Mouse (Mus musculus) kidney, adult 2 months (tissue): ENCODE data around the gene Lyzl6. TPM values are rescaled to one million over a fixed set of nuclear protein-coding genes. Genes with fewer than 3 reads are reported as not detected.
"Not testable (repeated sequence)": the region's sequence is repeated elsewhere in the genome, so short reads cannot be mapped to it uniquely, and the experiment has no call there.

Experiments used
- DNase-seq: peaks from one replicate; pipeline ENCODE4 v3.0.0; 2021
- H3K27ac ChIP-seq: fragments of 200-500 bp; 2 replicates; pipeline ENCODE4 v1.5.1; 2012; ENCODE audit warnings: low read depth, low read length, control low read depth, inconsistent platforms; ENCODE audit not compliant: insufficient read depth
- H3K27me3 ChIP-seq: fragments of 200-500 bp; replicated peaks from 2 replicates; pipeline ENCODE4 v1.6.1; 2012; ENCODE audit warnings: mild to moderate bottlenecking, moderate library complexity, low read length, inconsistent platforms; ENCODE audit not compliant: control insufficient read depth, insufficient read depth
- H3K36me3 ChIP-seq: fragments of 200-500 bp; 2 replicates; pipeline ENCODE4 v1.6.1; 2012; ENCODE audit warnings: mild to moderate bottlenecking, moderate library complexity, low read length, inconsistent platforms; ENCODE audit not compliant: control insufficient read depth, insufficient read depth
- H3K4me1 ChIP-seq: fragments of 200-500 bp; 2 replicates; pipeline ENCODE4 v1.6.1; 2011; ENCODE audit warnings: low read length; ENCODE audit not compliant: control insufficient read depth, insufficient read depth
- H3K4me3 ChIP-seq: fragments of 200-500 bp; 2 replicates; pipeline ENCODE4 v1.5.1; 2011; ENCODE audit warnings: mild to moderate bottlenecking, low read depth, low read length, control low read depth; ENCODE audit not compliant: insufficient read depth
- CTCF ChIP-seq: fragments of 200-500 bp; conservative IDR thresholded peaks from 2 replicates; pipeline ENCODE4 v1.5.1; 2011; ENCODE audit warnings: low read depth, mild to moderate bottlenecking, control low read depth, low read length, moderate library complexity, mixed read lengths; ENCODE audit not compliant: insufficient read depth, insufficient read length
- POLR2A ChIP-seq: fragments of 200-500 bp; IDR thresholded peaks from one replicate; pipeline ENCODE4 v1.6.1; 2011; ENCODE audit warnings: low read depth, low read length, control low read depth
- WGBS: fragments of 180-500 bp; shearing (Covaris S2); methylation state at CpG from one replicate; pipeline ENCODE4 v1.1.7; 2018; 5-methylcytosine and 5-hydroxymethylcytosine counted together
- polyA plus RNA-seq: library from polyadenylated mRNA; depleted of rRNA; stranded (reverse); fragments of >200 nt; gene quantifications from 2 replicates; pipeline ENCODE4 v1.2.3, GENCODE M21; 2012; rRNA removed

Lyzl6 gene
- 0.14 TPM in 1 of 2 replicates, not detected in the other for polyA plus RNA-seq

DNA sequence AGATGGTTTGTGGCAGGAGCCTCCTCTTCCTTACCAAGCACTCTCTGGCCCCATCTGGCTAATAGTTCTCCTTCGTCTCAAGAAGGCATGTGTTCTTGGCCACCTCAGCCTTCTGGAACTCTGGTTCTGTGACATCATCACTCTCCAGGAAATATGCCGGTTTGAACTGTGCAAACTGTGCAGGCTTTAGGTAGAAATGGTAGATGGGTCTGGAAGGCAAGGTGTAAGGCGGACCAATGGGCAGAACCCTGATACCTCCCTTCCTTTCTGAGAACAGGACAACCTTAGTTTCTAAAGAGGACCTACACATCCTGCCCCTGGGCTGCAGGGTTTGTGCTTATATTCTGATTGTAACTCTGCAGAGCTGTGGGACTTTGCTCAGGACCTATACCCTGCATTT is at the start of gene Lyzl6:
Lyzl6 (minus strand) TSS at position 101 of the 400 bp plus-strand sequence.
- Histone ChIP-seq H3K4me1 (no peaks in the 10 kb centered on the region), H3K27me3 (no peaks in the 10 kb centered on the region), H3K36me3 (no peaks in the 10 kb centered on the region), H3K4me3 (no peak within 1 kb of the TSS), H3K27ac (no peak within 1 kb of the TSS)
- DNase-seq: no peak
- TF ChIP-seq CTCF (no peak), POLR2A (no peak)
- 71% methylated on average over 3 of the region's 3 CpGs for WGBS

DNA sequence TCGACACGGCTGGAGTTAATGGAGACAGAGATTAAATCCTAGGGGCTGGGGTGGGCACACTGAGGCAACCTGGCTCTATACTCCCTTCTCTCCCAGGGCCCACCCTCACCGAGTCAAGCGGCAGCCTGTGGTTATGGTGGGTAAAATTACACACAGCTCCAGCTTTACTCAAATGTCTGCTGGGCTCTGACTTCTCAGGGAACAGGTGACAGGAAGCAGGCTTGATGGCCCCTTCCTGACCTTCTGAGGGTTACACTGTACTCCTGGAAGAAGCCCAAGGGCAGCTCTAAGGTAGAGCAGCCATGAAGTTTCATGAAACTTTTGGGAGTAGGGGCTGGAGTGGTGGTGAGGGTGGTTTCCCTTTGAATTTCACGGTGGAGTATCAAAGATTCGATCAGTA is 48.0 kb upstream of the Lyzl6 start:
- Histone ChIP-seq H3K27ac (no peak overlapping the region), H3K4me1 (peaks cover 22% of the 10 kb centered on the region), H3K4me3 (no peak overlapping the region), H3K36me3 (no peaks in the 10 kb centered on the region; the same call in none of the 2 replicates), H3K27me3 (no peaks in the 10 kb centered on the region)
- 57% methylated on average over 6 of the region's 6 CpGs for WGBS
- TF ChIP-seq CTCF (no peak), POLR2A (no peak)
- no peak for DNase-seq

DNA sequence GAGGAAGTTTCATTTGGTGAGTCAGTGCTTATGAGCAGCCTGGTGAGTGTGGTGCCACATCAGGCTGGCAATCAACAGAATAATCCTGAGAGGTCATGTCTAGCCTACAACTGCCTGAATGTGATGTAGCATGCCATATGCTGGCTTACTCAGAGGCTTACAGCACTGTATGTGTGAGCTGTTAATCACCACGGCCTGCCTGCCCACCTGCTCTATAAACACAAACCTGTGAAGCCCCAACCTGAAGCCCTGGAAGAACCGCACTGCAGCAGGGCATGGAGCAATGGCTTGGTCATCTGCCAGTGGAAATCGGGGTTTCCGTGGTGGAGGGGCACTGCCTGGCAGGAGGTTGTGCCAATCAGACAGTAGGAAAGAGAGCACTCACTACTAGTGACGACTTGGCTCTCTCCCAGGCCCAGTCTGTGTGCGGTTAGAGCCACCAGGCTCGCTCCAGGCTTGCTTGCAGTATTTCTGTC is 46.6 kb upstream of the Lyzl6 start:
- WGBS: 79% methylated on average over 7 of the region's 7 CpGs
- TF ChIP-seq POLR2A (no peak), CTCF (no peak)
- no peak for DNase-seq
- no peak overlapping the region for H3K27ac ChIP-seq
- H3K36me3 ChIP-seq: no peaks in the 10 kb centered on the region; the same call in none of the 2 replicates
- H3K4me1 ChIP-seq: peaks cover 14% of the 10 kb centered on the region
- H3K27me3 ChIP-seq: no peaks in the 10 kb centered on the region
- no peak overlapping the region for H3K4me3 ChIP-seq

DNA sequence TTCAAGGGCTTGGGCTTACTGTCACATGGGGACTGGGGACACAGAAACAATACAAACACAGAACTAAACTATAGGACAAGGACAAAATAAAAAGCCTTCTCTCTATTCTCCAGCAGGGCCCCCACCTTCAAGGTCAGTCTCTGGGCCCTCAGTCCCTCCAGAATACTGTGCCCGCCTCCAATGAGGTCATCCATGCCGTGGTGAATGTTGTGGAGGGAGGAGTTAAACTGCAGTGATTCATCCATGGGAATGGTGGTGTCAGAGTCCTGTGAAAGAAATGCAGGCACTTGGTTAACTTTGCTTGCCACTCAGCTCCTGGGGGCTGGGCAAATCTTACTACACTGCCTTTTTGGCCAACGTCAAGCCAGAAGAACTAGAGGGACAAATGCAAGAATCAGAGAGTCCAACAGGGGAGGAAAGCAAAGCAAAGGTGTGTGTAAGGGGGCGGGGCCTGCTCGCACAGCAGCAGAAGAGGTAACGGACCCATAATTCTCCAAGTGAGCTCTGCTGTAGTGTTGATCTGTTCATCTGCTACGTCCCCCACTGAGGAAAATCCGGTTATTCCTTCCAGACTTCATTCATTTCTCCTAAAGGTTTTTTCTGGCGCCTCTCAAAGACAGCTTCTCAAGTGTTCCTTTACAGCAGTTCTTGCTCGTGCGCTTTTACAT is 45.1 kb upstream of the Lyzl6 start:
- WGBS: 77% methylated on average over 11 of the region's 11 CpGs
- peaks cover 3% of the 10 kb centered on the region; the same call in 1 of the 2 replicates for H3K4me1 ChIP-seq
- no peak for TF ChIP-seq POLR2A
- H3K27ac ChIP-seq: no peak overlapping the region
- H3K4me3 ChIP-seq: no peak overlapping the region
- no peaks in the 10 kb centered on the region for H3K27me3 ChIP-seq
- DNase-seq: no peak
- H3K36me3 ChIP-seq: no peaks in the 10 kb centered on the region; the same call in none of the 2 replicates

DNA sequence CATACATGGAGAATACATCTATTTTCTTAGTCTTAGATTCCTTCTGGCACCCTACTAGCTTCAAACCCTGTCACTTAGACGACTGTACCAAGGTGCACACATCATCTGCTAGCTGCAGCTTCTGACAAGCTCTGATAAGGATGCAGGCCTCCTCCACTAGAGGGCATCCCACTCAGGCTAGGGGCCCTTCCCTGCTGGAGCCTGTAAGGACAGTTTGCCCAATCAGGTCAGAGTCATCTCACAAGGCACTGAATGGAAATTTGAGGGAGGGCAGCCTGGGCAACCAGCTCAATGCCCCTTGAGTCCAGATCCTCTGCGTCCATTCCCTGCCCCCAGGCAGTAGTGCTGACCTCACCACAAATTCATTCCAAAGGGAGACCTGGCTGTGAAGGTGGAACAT is 38.4 kb upstream of the Lyzl6 start:
- H3K36me3 ChIP-seq, H3K4me3 ChIP-seq, H3K27me3 ChIP-seq, H3K27ac ChIP-seq, H3K4me1 ChIP-seq: not testable (repeated sequence)
- WGBS: 22% methylated on average over 2 of the region's 2 CpGs
- peak; percentile 63 for TF ChIP-seq CTCF
- DNase-seq: peak; percentile 72

DNA sequence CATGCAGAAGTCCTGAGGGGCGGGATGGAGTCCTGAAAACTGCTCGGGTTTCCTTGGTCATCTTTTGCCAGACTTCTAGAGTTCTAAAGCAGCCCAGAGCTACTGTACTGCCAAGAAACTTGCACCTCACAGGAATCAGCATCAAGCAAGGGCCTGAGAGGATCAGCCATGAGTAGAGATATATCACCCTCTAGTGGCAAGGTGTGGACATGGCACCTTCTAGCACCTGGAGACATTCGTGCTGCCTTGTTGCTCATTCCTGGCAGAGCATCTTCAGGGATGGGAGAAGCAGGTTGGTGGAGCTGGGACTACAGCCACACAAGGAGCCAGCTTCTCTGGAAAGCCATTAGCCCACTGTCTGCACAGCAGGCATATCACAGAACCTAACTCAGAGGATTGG is 36.9 kb upstream of the Lyzl6 start:
- Histone ChIP-seq H3K27ac (no peak overlapping the region), H3K36me3 (no peaks in the 10 kb centered on the region), H3K27me3 (no peaks in the 10 kb centered on the region), H3K4me1 (no peaks in the 10 kb centered on the region; the same call in 1 of the 2 replicates), H3K4me3 (no peak overlapping the region)
- TF ChIP-seq POLR2A: no peak
- peak; percentile 92 for TF ChIP-seq CTCF
- DNase-seq: peak; percentile 73
- WGBS: 37% methylated on average over 3 of the region's 3 CpGs

DNA sequence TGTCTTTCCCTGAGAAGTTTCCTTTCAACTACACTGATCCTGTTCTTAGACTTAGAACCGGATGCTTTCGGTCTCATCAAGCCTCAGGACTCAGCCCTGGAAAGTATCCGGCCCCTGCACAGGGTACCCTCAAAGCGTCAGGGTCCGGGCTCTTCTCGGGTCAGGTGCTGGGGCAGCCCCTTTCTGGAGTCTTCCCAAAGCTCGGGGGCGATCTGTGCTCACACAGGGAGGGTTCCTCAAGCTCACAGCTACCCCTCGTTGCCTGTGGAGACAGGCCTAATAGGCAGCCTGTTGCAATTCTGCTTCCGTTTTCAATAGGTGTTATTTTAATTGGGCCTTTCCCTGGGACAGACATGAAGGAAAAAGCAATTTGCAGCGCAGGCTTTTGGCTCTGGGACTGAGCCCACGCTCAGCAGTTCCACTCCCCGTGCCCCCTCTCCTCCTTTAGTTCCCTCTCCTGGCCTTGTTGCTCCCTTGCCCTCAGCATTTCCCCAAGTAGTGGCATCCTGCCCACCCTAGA is 28.3 kb upstream of the Lyzl6 start:
- DNase-seq: no peak
- TF ChIP-seq POLR2A: no peak
- no peak for TF ChIP-seq CTCF
- Histone ChIP-seq H3K27me3 (no peaks in the 10 kb centered on the region), H3K27ac (no peak overlapping the region), H3K4me1 (no peaks in the 10 kb centered on the region), H3K4me3 (no peak overlapping the region), H3K36me3 (no peaks in the 10 kb centered on the region)
- 55% methylated on average over 13 of the region's 13 CpGs for WGBS
